Mouse (Mus musculus) bone marrow, adult 2 months (tissue): ENCODE data around the gene Med11.

ENCODE experiments used
- CTCF ChIP-seq: fragments of 200-500 bp; IDR thresholded peaks from 2 replicates; pipeline ENCODE4 v1.5.1; 2011; ENCODE audit warnings: low read length, control low read depth; ENCODE audit not compliant: control insufficient read depth, insufficient read depth
- POLR2A ChIP-seq: fragments of 200-500 bp; IDR thresholded peaks from 2 replicates; pipeline ENCODE4 v1.6.1; 2011; ENCODE audit warnings: low read depth, mild to moderate bottlenecking, control low read depth, low read length, borderline replicate concordance; ENCODE audit not compliant: control insufficient read depth

GRCm38 (mm10) chr11:70413961-70414360 lies 37.8 kb upstream of the Med11 start:
- no peak for TF ChIP-seq POLR2A
- peak; percentile 32; the same call in 1 of the 2 replicates for TF ChIP-seq CTCF
